Mouse (Mus musculus) ES-E14 (cell line): ENCODE results near the gene Trnau1ap.

Experiments
- HCFC1 ChIP-seq: IDR thresholded peaks from 2 replicates; pipeline ENCODE4 v1.6.1; 2012; ENCODE audit warnings: low read length, inconsistent platforms, borderline replicate concordance; ENCODE audit not compliant: insufficient read depth
- ZNF384 ChIP-seq: IDR thresholded peaks from 2 replicates; pipeline ENCODE4 v1.6.1; 2012; ENCODE audit warnings: low read depth, low read length, inconsistent platforms

DNA sequence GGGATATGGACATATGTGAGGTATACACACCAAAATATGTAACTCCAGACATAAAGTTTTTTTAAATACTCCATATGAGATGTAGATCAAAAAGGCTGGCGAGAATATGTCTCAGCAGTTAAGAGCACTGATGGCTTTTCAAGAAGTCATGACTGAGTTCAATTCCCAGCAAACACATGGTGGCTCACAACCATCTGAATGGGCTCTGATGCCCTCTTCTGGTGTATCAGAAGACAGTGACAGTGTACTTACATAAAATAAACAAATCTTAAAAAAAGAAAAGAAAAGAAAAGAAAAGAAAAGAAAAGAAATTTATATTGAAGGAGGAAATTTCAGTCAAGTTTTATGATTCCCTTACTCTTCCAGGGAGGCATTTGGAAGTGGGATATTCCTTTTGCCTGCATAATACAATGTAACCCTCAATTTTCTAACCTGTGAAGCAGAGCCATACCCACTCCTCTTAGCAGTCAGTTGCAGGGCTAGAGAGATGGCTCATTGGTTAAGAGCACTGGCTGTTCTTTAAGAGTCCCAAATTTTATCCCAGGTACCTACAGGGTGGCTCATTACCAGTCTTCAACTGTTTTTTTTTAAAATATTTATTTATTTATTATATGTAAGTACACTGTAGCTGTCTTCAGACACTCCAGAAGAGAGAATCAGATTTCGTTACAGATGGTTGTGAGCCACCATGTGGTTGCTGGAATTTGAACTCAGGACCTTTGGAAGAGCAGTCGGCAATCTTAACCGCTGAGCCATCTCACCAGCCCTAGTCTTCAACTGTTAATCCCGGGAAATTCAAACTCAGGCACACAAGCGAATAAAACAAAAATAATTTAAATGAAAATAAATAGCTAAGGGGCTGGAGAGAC is 60.2 kb downstream of the Trnau1ap start:
- no peak for TF ChIP-seq ZNF384
- no peak for TF ChIP-seq HCFC1
